Mouse (Mus musculus) midbrain, embryonic 14.5 days (tissue): ENCODE measurements around the gene Shb. TPM values are rescaled to one million over a fixed set of nuclear protein-coding genes. Genes with fewer than 3 reads are reported as not detected.
A peak's percentile ranks its signal among the peaks of the same experiment; 100 is the strongest.

ENCODE experiments used
- ATAC-seq: fragments of 200-750 bp; cut with Nextera tagmentation; 2 replicates; pipeline ENCODE4 v1.8.0; 2017; ENCODE audit warnings: moderate number of reproducible peaks, moderate library complexity; ENCODE audit not compliant: low FRiP score, low TSS enrichment
- DNase-seq: peaks from one replicate; pipeline ENCODE4 v3.0.0-alpha.2; 2015
- H3K27ac ChIP-seq: fragments of 300-500 bp; sonication (generic); replicated peaks from 2 replicates; pipeline ENCODE4 v1.5.1; 2014; ENCODE audit warnings: mild to moderate bottlenecking, low read depth, low read length, moderate library complexity
- H3K27me3 ChIP-seq: fragments of 300-500 bp; sonication (generic); 2 replicates; pipeline ENCODE4 v1.6.1; 2014; ENCODE audit warnings: low read length, control low read depth, mixed read lengths; ENCODE audit not compliant: control insufficient read depth, insufficient read depth
- H3K36me3 ChIP-seq: fragments of 300-500 bp; sonication (generic); 2 replicates; pipeline ENCODE4 v1.6.1; 2014; ENCODE audit warnings: low read length, control low read depth; ENCODE audit not compliant: control insufficient read depth, insufficient read depth
- H3K4me1 ChIP-seq: fragments of 300-500 bp; sonication (generic); 2 replicates; pipeline ENCODE4 v1.6.1; 2014; ENCODE audit warnings: mild to moderate bottlenecking, antibody characterized with exemption, low read length, control low read depth; ENCODE audit not compliant: control insufficient read depth, insufficient read depth
- H3K4me2 ChIP-seq: fragments of 300-500 bp; sonication (generic); 2 replicates; pipeline ENCODE4 v1.6.1; 2014; ENCODE audit warnings: mild to moderate bottlenecking, low read length, moderate library complexity
- H3K4me3 ChIP-seq: fragments of 300-500 bp; sonication (generic); replicated peaks from 2 replicates; pipeline ENCODE4 v1.5.1; 2014; ENCODE audit warnings: low read depth, low read length
- H3K9ac ChIP-seq: fragments of 300-500 bp; sonication (generic); replicated peaks from 2 replicates; pipeline ENCODE4 v1.6.1; 2014; ENCODE audit warnings: mild to moderate bottlenecking, low read length, moderate library complexity
- H3K9me3 ChIP-seq: fragments of 300-500 bp; sonication (generic); 2 replicates; pipeline ENCODE4 v1.6.1; 2016; ENCODE audit warnings: low read length, control low read depth, mixed read lengths; ENCODE audit not compliant: control insufficient read depth
- WGBS: fragments of 180-500 bp; shearing (Covaris S2); extraction: QIAGEN DNeasy Blood & Tissue Kit; methylation state at CpG from one replicate; pipeline ENCODE4 v1.1.7; 2014; 5-methylcytosine and 5-hydroxymethylcytosine counted together
- polyA plus RNA-seq: library from polyadenylated mRNA; unstranded; fragments of >200 nt; fragmentation: Nextera tagmentation; extraction: Ambion mirVana; gene quantifications from 2 replicates; pipeline ENCODE4 v1.2.1, GENCODE M21; 2014

Gene Shb
- polyA plus RNA-seq, 1 experiment from 2014 or later = 10.2 TPM

GRCm38 (mm10) chr4:45489141-45490035 lies 42.9 kb downstream of the Shb start:
- 31% methylated on average over 18 of the region's 18 CpGs for WGBS
- Histone ChIP-seq H3K4me1 (peaks cover 49% of the 10 kb centered on the region), H3K27ac (no peak overlapping the region), H3K4me2 (no peak overlapping the region), H3K36me3 (no peaks in the 10 kb centered on the region), H3K4me3 (no peak overlapping the region), H3K9me3 (no peaks in the 10 kb centered on the region), H3K27me3 (no peaks in the 10 kb centered on the region; the same call in 1 of the 2 replicates), H3K9ac (no peak overlapping the region)
- ATAC-seq (peak; percentile 9; the same call in 1 of the 2 replicates), DNase-seq (peak; percentile 76)

GRCm38 (mm10) chr4:45487681-45488081 lies 44.6 kb downstream of the Shb start:
- Histone ChIP-seq H3K4me2 (no peak overlapping the region), H3K27ac (no peak overlapping the region), H3K27me3 (no peaks in the 10 kb centered on the region; the same call in 1 of the 2 replicates), H3K9me3 (no peaks in the 10 kb centered on the region), H3K4me1 (peaks cover 45% of the 10 kb centered on the region), H3K9ac (no peak overlapping the region), H3K4me3 (no peak overlapping the region), H3K36me3 (no peaks in the 10 kb centered on the region)
- ATAC-seq = no peak
- 31% methylated on average over 6 of the region's 6 CpGs for WGBS
- DNase-seq = no peak

GRCm38 (mm10) chr4:45485024-45485423 lies 47.2 kb downstream of the Shb start:
- DNase-seq (no peak), ATAC-seq (no peak)
- Histone ChIP-seq H3K9ac (no peak overlapping the region), H3K27me3 (no peaks in the 10 kb centered on the region; the same call in 1 of the 2 replicates), H3K4me3 (no peak overlapping the region), H3K9me3 (no peaks in the 10 kb centered on the region), H3K4me1 (peaks cover 19% of the 10 kb centered on the region), H3K4me2 (no peak overlapping the region), H3K27ac (no peak overlapping the region), H3K36me3 (no peaks in the 10 kb centered on the region)
- 84% methylated on average over 5 of the region's 5 CpGs for WGBS

GRCm38 (mm10) chr4:45483271-45484245 lies 48.7 kb downstream of the Shb start:
- Histone ChIP-seq H3K36me3 (no peaks in the 10 kb centered on the region), H3K4me1 (peaks cover 13% of the 10 kb centered on the region), H3K9ac (no peak overlapping the region), H3K4me3 (no peak overlapping the region), H3K27ac (no peak overlapping the region), H3K4me2 (no peak overlapping the region), H3K9me3 (no peaks in the 10 kb centered on the region), H3K27me3 (no peaks in the 10 kb centered on the region; the same call in 1 of the 2 replicates)
- DNase-seq = no peak
- no peak for ATAC-seq
- WGBS = 70% methylated on average over 8 of the region's 8 CpGs

GRCm38 (mm10) chr4:45482271-45482670 lies 50.0 kb downstream of the Shb start:
- Histone ChIP-seq H3K9ac (no peak overlapping the region), H3K4me3 (no peak overlapping the region), H3K4me2 (no peak overlapping the region), H3K9me3 (no peaks in the 10 kb centered on the region), H3K27me3 (no peaks in the 10 kb centered on the region; the same call in 1 of the 2 replicates), H3K36me3 (no peaks in the 10 kb centered on the region), H3K27ac (no peak overlapping the region), H3K4me1 (peaks cover 22% of the 10 kb centered on the region)
- WGBS = 90% methylated on average over 13 of the region's 13 CpGs
- DNase-seq (no peak), ATAC-seq (no peak)

GRCm38 (mm10) chr4:45481431-45481830 lies 50.8 kb downstream of the Shb start:
- H3K36me3 ChIP-seq = no peaks in the 10 kb centered on the region
- H3K9ac ChIP-seq = no peak overlapping the region
- no peaks in the 10 kb centered on the region for H3K27me3 ChIP-seq
- 87% methylated on average over 5 of the region's 5 CpGs for WGBS
- H3K9me3 ChIP-seq = no peaks in the 10 kb centered on the region
- DNase-seq (no peak), ATAC-seq (no peak)
- H3K27ac ChIP-seq = no peak overlapping the region
- no peak overlapping the region for H3K4me3 ChIP-seq
- H3K4me1 ChIP-seq = peaks cover 25% of the 10 kb centered on the region
- no peak overlapping the region for H3K4me2 ChIP-seq

GRCm38 (mm10) chr4:45480595-45480994 lies 51.7 kb downstream of the Shb start:
- H3K9ac ChIP-seq = no peak overlapping the region
- peaks cover 25% of the 10 kb centered on the region for H3K4me1 ChIP-seq
- no peak for ATAC-seq
- H3K4me3 ChIP-seq = no peak overlapping the region
- H3K27ac ChIP-seq = no peak overlapping the region
- no peak for DNase-seq
- H3K4me2 ChIP-seq = no peak overlapping the region
- no peaks in the 10 kb centered on the region for H3K27me3 ChIP-seq
- whole genome bisulfite sequencing = 72% methylated on average over 3 of the region's 3 CpGs
- no peaks in the 10 kb centered on the region for H3K9me3 ChIP-seq
- H3K36me3 ChIP-seq = no peaks in the 10 kb centered on the region

- no peak overlapping the region for H3K27ac ChIP-seq
- 70% methylated on average over 10 of the region's 10 CpGs for WGBS
- H3K4me2 ChIP-seq = no peak overlapping the region
- DNase-seq (no peak), ATAC-seq (no peak)
- H3K27me3 ChIP-seq = no peaks in the 10 kb centered on the region
- no peak overlapping the region for H3K4me3 ChIP-seq
- H3K4me1 ChIP-seq = peaks cover 25% of the 10 kb centered on the region
- no peaks in the 10 kb centered on the region for H3K9me3 ChIP-seq
- H3K9ac ChIP-seq = no peak overlapping the region
- H3K36me3 ChIP-seq = no peaks in the 10 kb centered on the region
Observed at GRCm38 (mm10) chr4:45479433-45479832, 52.8 kb downstream of the Shb start.
